ENCODE assay signal across 8 mouse cellular contexts in genomic region chr10:59089861-59090621, GRCm38 (mm10).
A peak's percentile ranks its signal among the peaks of the same experiment; 100 is the strongest.
DNase-seq lines count a peak whose midpoint lies in the region; ATAC-seq and TF ChIP-seq lines count a peak whose summit lies in the region.

No protein-coding gene starts in this region.

- intact Hi-C loops in gastrocnemius, postnatal 14 days (cut with DNase I; ENCODE audit: low total_unique reads) = no loop called here

- peak overlapping the region; percentile 65 for H3K27ac ChIP-seq in midbrain, postnatal 0 days (ENCODE audit: low read depth, low read length)

- 41% methylated on average over 14 of the region's 14 CpGs for WGBS in midbrain, postnatal 0 days

- no peaks in the 10 kb centered on the region for H3K27me3 ChIP-seq in midbrain, postnatal 0 days (ENCODE audit: insufficient read depth, low read length)

- H3K9me3 ChIP-seq in midbrain, postnatal 0 days (ENCODE audit: low read length) = no peaks in the 10 kb centered on the region

- TF ChIP-seq CTCF in midbrain, postnatal 0 days (IDR thresholded peaks at IDR 0.05) = no peak

- H3K36me3 ChIP-seq in midbrain, postnatal 0 days (ENCODE audit: insufficient read depth, low read length) = peaks cover 8% of the 10 kb centered on the region

- H3K4me2 ChIP-seq in midbrain, postnatal 0 days (ENCODE audit: low read depth, low read length, poor library complexity, severe bottlenecking) = no peak overlapping the region

- H3K4me1 ChIP-seq in midbrain, postnatal 0 days (ENCODE audit: insufficient read depth, low read length) = peaks cover 19% of the 10 kb centered on the region

- H3K9ac ChIP-seq in midbrain, postnatal 0 days (replicated peaks; ENCODE audit: low read length, poor library complexity, severe bottlenecking) = no peak overlapping the region

- no peak overlapping the region for H3K4me3 ChIP-seq in midbrain, postnatal 0 days (ENCODE audit: low read depth, low read length)

- ATAC-seq in frontal cortex, adult (ENCODE audit: low TSS enrichment) = peak; percentile 77
- peak; percentile 87 for ATAC-seq in midbrain, postnatal 0 days (ENCODE audit: low FRiP score)
- ATAC-seq in megakaryocyte progenitor cell, adult 5-6 weeks (replicated peaks; ENCODE audit: poor library complexity) = no peak
- ATAC-seq in megakaryocyte, adult 5-6 weeks (ENCODE audit: poor library complexity, severe bottlenecking) = no peak

- no peak for DNase-seq in frontal cortex, postnatal 25 days (ENCODE audit: low spot score in 2 of 2)
- DNase-seq in embryo, embryonic 9.5 days (ENCODE audit: extremely low spot score) = peak; percentile 21
- peak; percentile 49 for DNase-seq in kidney, postnatal 14 days
- peak; percentile 93 for DNase-seq in midbrain, postnatal 0 days (ENCODE audit: low spot score)
- no peak for DNase-seq in gastrocnemius, postnatal 14 days

Comparison
In these comparisons a context has a peak if more than half of its experiments do, and no peak if none do; other contexts are left out.
1. ATAC-seq: peak in frontal cortex, adult (single experiment) and midbrain, postnatal 0 days (single experiment); none in megakaryocyte progenitor cell, adult 5-6 weeks (single experiment) and megakaryocyte, adult 5-6 weeks (single experiment).
2. DNase-seq: peak in embryo, embryonic 9.5 days (single experiment), kidney, postnatal 14 days (single experiment) and midbrain, postnatal 0 days (single experiment); none in frontal cortex, postnatal 25 days (0 of 2) and gastrocnemius, postnatal 14 days (single experiment).